Mouse (Mus musculus) testis, postnatal 14 days (tissue): ENCODE results near the gene Phc3.

Experiments used
- DNase-seq: peaks from one replicate; pipeline ENCODE4 v3.0.0; 2021; ENCODE audit warnings: low spot score

Phc3 gene

GRCm38 (mm10) chr3:30969104-30969581 is at the start of gene Phc3:
Gene Phc3, minus strand, starts transcription at chr3:30969415.
- peak; percentile 92 for DNase-seq

- DNase-seq, result no peak
Observed at GRCm38 (mm10) chr3:31017652-31018051, 48.4 kb upstream of the Phc3 start.

GRCm38 (mm10) chr3:31016594-31017196 is 47.5 kb upstream of the Phc3 start:
- no peak for DNase-seq

GRCm38 (mm10) chr3:31015682-31016443 is 46.6 kb upstream of the Phc3 start:
- DNase-seq, result no peak

GRCm38 (mm10) chr3:31014374-31014773 is 45.2 kb upstream of the Phc3 start:
- DNase-seq, result no peak

- DNase-seq, result no peak
Observed at GRCm38 (mm10) chr3:31004320-31005209, 35.4 kb upstream of the Phc3 start.

GRCm38 (mm10) chr3:31001048-31001676 is 31.9 kb upstream of the Phc3 start:
- DNase-seq, result no peak

GRCm38 (mm10) chr3:31000018-31000407 is 30.8 kb upstream of the Phc3 start:
- DNase-seq, result no peak

- no peak for DNase-seq
Observed at GRCm38 (mm10) chr3:30999401-31000017, 30.3 kb upstream of the Phc3 start.

GRCm38 (mm10) chr3:30996688-30997014 is 27.4 kb upstream of the Phc3 start:
- no peak for DNase-seq

- no peak for DNase-seq
Observed at GRCm38 (mm10) chr3:30995899-30996687, 26.9 kb upstream of the Phc3 start.

- peak; percentile 92 for DNase-seq
Observed at GRCm38 (mm10) chr3:30995283-30995898, 26.2 kb upstream of the Phc3 start, which contains the start of gene Prkci. Gene Prkci, plus strand, starts transcription at chr3:30995747.

- no peak for DNase-seq
Observed at GRCm38 (mm10) chr3:30994859-30995258, 25.6 kb upstream of the Phc3 start.

- DNase-seq, result no peak
Observed at GRCm38 (mm10) chr3:30993066-30993573, 23.9 kb upstream of the Phc3 start.

GRCm38 (mm10) chr3:30992161-30992560 is 22.9 kb upstream of the Phc3 start:
- no peak for DNase-seq

- DNase-seq, result no peak
Observed at GRCm38 (mm10) chr3:30987396-30988318, 18.4 kb upstream of the Phc3 start.

- DNase-seq, result no peak
Observed at GRCm38 (mm10) chr3:30982924-30983536, 13.8 kb upstream of the Phc3 start.

GRCm38 (mm10) chr3:30981616-30982380 is 12.6 kb upstream of the Phc3 start:
- no peak for DNase-seq
